Mouse (Mus musculus) layer of hippocampus, adult 8-10 months (tissue): Measurements from ENCODE around the gene Lrrc20. TPM values are rescaled to one million over a fixed set of nuclear protein-coding genes. Genes with fewer than 3 reads are reported as not detected.

ENCODE experiments used
- DNase-seq, 2 experiments: peaks; one replicate each; pipeline ENCODE4 v3.0.0; 2022; ENCODE audit warnings: low spot score in 2 of 2
- total RNA-seq, 4 experiments: library from RNA; stranded (reverse); gene quantifications; 2 replicates each; pipeline ENCODE4 v1.2.4; 2022

Lrrc20 gene
- total RNA-seq, 4 experiments from 2014 or later = 17.9 to 23.7 (median 22.3) TPM

- no peak for DNase-seq
Measured at GRCm38 (mm10) chr10:61627938-61628250, 152.3 kb downstream of the Lrrc20 start.

Other genes with a start within 250 kb of the Lrrc20 start
- gene Adamts14, start 202.4 kb upstream of the Lrrc20 start, total RNA-seq = 1 to 10 TPM; 1.5 to 2.0 (median 1.8) TPM
- not detected for gene Prf1, start 178.0 kb upstream of the Lrrc20 start, total RNA-seq
- gene Pald1, start 92.3 kb upstream of the Lrrc20 start, total RNA-seq = 10 to 100 TPM; 12.8 to 22.5 (median 17.9) TPM
- under 1 TPM in 3 of 4 experiments, not detected in 1; 0.22 to 0.30 (median 0.25) TPM for gene Nodal, start 57.8 kb upstream of the Lrrc20 start, total RNA-seq
- 10 to 100 TPM; 43.0 to 55.3 (median 48.6) TPM for gene Eif4ebp2, start 23.1 kb upstream of the Lrrc20 start, total RNA-seq
- 1 to 10 TPM; 3.4 to 4.2 (median 3.6) TPM for gene Npffr1, start 119.7 kb downstream of the Lrrc20 start, total RNA-seq
- gene Ppa1, start 172.8 kb downstream of the Lrrc20 start, total RNA-seq = 100 to 1,000 TPM in 3 of 4 experiments, 10 to 100 TPM in 1; 98.3 to 113 (median 102) TPM
- 100 to 1,000 TPM; 118 to 126 (median 121) TPM for gene Sar1a, start 204.5 kb downstream of the Lrrc20 start, total RNA-seq
- gene Tysnd1, start 219.7 kb downstream of the Lrrc20 start, total RNA-seq = 10 to 100 TPM; 20.2 to 22.9 (median 20.8) TPM
- gene Aifm2, start 239.5 kb downstream of the Lrrc20 start, total RNA-seq = 10 to 100 TPM in 1 of 4 experiments, 1 to 10 TPM in 3; 9.4 to 11.2 (median 9.4) TPM